18 mouse cellular contexts compared by ENCODE assay signal in the genomic region with DNA sequence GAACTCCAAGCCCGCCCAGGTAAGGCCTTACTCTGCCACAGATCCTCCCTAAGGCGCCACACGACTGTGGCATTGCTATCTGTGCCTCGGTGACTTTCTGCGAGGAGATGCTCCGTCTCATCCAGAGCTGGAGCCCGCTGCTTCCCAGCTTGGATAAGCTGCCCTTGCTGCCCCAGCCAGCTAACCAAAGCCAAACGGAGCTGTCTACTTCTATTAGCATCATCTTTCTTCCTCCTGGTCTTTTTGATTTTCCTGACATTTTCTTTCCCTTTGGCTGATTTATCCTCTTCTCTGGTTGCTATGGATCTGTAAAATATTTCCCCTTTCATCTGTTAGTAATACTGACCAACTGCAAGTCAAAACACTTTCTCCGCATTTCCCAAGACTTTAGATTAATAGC. TPM values are rescaled to one million over a fixed set of nuclear protein-coding genes. Genes with fewer than 3 reads are reported as not detected.
DNase-seq lines count a peak whose midpoint lies in the region; ATAC-seq lines count a peak whose summit lies in the region.
"Had no signal": no experiment of that assay in that cellular context is flagged by ENCODE, and none has a peak within 500 bp of the region (broad histone marks: within the 10 kb centered on the region; RNA-seq: fewer than 3 reads in every experiment).

No protein-coding gene starts in this region.

- H3K9me3 ChIP-seq in midbrain, embryonic 10.5 days (replicated peaks) = no peaks in the 10 kb centered on the region
- H3K9me3 ChIP-seq in midbrain, embryonic 16.5 days (replicated peaks; ENCODE audit: control insufficient read depth, low read length, poor library complexity, severe bottlenecking) = no peaks in the 10 kb centered on the region
- H3K9me3 ChIP-seq in limb, embryonic 12.5 days = peaks cover 5% of the 10 kb centered on the region; the same call in 1 of the 2 replicates

- H3K4me1 ChIP-seq in midbrain, embryonic 10.5 days = peaks cover 37% of the 10 kb centered on the region
- H3K4me1 ChIP-seq in midbrain, embryonic 16.5 days (ENCODE audit: control insufficient read depth, insufficient read depth, low read length) = peaks cover 13% of the 10 kb centered on the region
- peaks cover 22% of the 10 kb centered on the region for H3K4me1 ChIP-seq in limb, embryonic 12.5 days (replicated peaks)

- H3K9ac ChIP-seq in midbrain, embryonic 16.5 days (ENCODE audit: low read depth, low read length) = no peak overlapping the region
- 0 out of 2 replicates have a peak overlapping the region, but pooled peaks have one; percentile 8 for H3K9ac ChIP-seq in limb, embryonic 12.5 days (replicated peaks)
- H3K9ac ChIP-seq: liver, embryonic 14.5 days had no signal

- no peak for ATAC-seq in midbrain, embryonic 16.5 days
- no peak for ATAC-seq in limb, embryonic 12.5 days (ENCODE audit: insufficient number of reproducible peaks, insufficient read depth, low FRiP score, low TSS enrichment, low read depth)
- ATAC-seq: Patski had no signal

- peak overlapping the region; percentile 43 for H3K27ac ChIP-seq in midbrain, embryonic 10.5 days (replicated peaks)
- no peak overlapping the region for H3K27ac ChIP-seq in midbrain, embryonic 16.5 days (ENCODE audit: low read length)
- peak overlapping the region; percentile 23; the same call in 1 of the 2 replicates for H3K27ac ChIP-seq in limb, embryonic 12.5 days
- H3K27ac ChIP-seq: liver, embryonic 14.5 days had no signal

- H3K4me2 ChIP-seq in midbrain, embryonic 16.5 days (ENCODE audit: low read length) = no peak overlapping the region
- no peak overlapping the region for H3K4me2 ChIP-seq in limb, embryonic 12.5 days

- H3K27me3 ChIP-seq in midbrain, embryonic 10.5 days (ENCODE audit: low read depth, poor library complexity, severe bottlenecking) = no peaks in the 10 kb centered on the region
- no peaks in the 10 kb centered on the region for H3K27me3 ChIP-seq in midbrain, embryonic 16.5 days (ENCODE audit: control insufficient read depth, insufficient read depth, low read depth, low read length)
- H3K27me3 ChIP-seq in limb, embryonic 12.5 days = no peaks in the 10 kb centered on the region
- H3K27me3 ChIP-seq: Patski had no signal

- H3K4me3 ChIP-seq in midbrain, embryonic 10.5 days = no peak overlapping the region
- H3K4me3 ChIP-seq in midbrain, embryonic 16.5 days (ENCODE audit: low read depth, low read length) = no peak overlapping the region
- no peak overlapping the region for H3K4me3 ChIP-seq in limb, embryonic 12.5 days (replicated peaks)

- peaks cover 22% of the 10 kb centered on the region for H3K36me3 ChIP-seq in midbrain, embryonic 10.5 days
- H3K36me3 ChIP-seq in midbrain, embryonic 16.5 days (ENCODE audit: control insufficient read depth, insufficient read depth, low read length) = no peaks in the 10 kb centered on the region
- peaks cover 16% of the 10 kb centered on the region for H3K36me3 ChIP-seq in limb, embryonic 12.5 days

- intact Hi-C loops in heart, postnatal 25 days (cut with DNase I) = no loop called here

- WGBS in midbrain, embryonic 10.5 days = 58% methylated on average over 9 of the region's 9 CpGs
- WGBS in midbrain, embryonic 16.5 days = 55% methylated on average over 9 of the region's 9 CpGs
- WGBS in limb, embryonic 12.5 days = 72% methylated on average over 9 of the region's 9 CpGs

- peak; percentile 84 to 91 for DNase-seq in cerebellum, postnatal 10 days
- DNase-seq in cerebellum, adult 8-10 months = no peak
- DNase-seq in midbrain, embryonic 10.5 days (ENCODE audit: low spot score) = no peak
- peak; percentile 71 for DNase-seq in retina, postnatal 1 day
- no peak for DNase-seq in layer of hippocampus, postnatal 10 days (ENCODE audit: low spot score in 2 of 2)
- DNase-seq in heart, postnatal 25 days (ENCODE audit: low spot score) = no peak
- DNase-seq: adrenal gland, postnatal 36 days; cerebellum, postnatal 25 days; gastrocnemius, postnatal 25 days; heart, postnatal 10 days; kidney, adult 11 months; layer of hippocampus, adult 9-11 months; lung, postnatal 10 days; thymus, postnatal 4 days had no signal

RNA-seq across cellular contexts. Expression of gene Sufu, which starts 37.9 kb away (rescaled TPM):
- 50.2 and 53.6 TPM in 2 replicates for polyA plus RNA-seq in midbrain, embryonic 10.5 days (2016; fragmentation: Nextera tagmentation; extraction: Ambion mirVana)
- 19.0 and 22.5 TPM in 2 replicates for polyA plus RNA-seq in midbrain, embryonic 16.5 days (2015; fragmentation: Nextera tagmentation; extraction: Ambion mirVana)
- polyA plus RNA-seq in limb, embryonic 12.5 days (2016; fragmentation: Nextera tagmentation; extraction: Ambion mirVana) = 44.4 and 45.2 TPM in 2 replicates
- 10 to 100 TPM; 20.8 to 21.9 TPM for total RNA-seq in layer of hippocampus, postnatal 10 days (2021)
- 10 to 100 TPM; 12.0 to 12.6 TPM for total RNA-seq in heart, postnatal 25 days (2021)

RNA-seq across cellular contexts. Expression of gene Actr1a, which starts 39.0 kb away (rescaled TPM):
- polyA plus RNA-seq in midbrain, embryonic 10.5 days (2016; fragmentation: Nextera tagmentation; extraction: Ambion mirVana) = 188 and 224 TPM in 2 replicates
- 378 and 383 TPM in 2 replicates for polyA plus RNA-seq in midbrain, embryonic 16.5 days (2015; fragmentation: Nextera tagmentation; extraction: Ambion mirVana)
- 145 and 147 TPM in 2 replicates for polyA plus RNA-seq in limb, embryonic 12.5 days (2016; fragmentation: Nextera tagmentation; extraction: Ambion mirVana)
- 100 to 1,000 TPM; 233 to 238 TPM for total RNA-seq in layer of hippocampus, postnatal 10 days (2021)
- total RNA-seq in heart, postnatal 25 days (2021) = 10 to 100 TPM; 89.3 to 94.8 TPM

Comparison
In these comparisons a context has a peak if more than half of its experiments do, and no peak if none do; other contexts are left out.
1. DNase-seq: peak in cerebellum, postnatal 10 days (2 of 2) and retina, postnatal 1 day (single experiment); none in cerebellum, adult 8-10 months (single experiment), midbrain, embryonic 10.5 days (single experiment), layer of hippocampus, postnatal 10 days (0 of 2) and heart, postnatal 25 days (single experiment).